Mouse (Mus musculus) thymus, postnatal 4 days (tissue): Measurements from ENCODE around the gene Cdc42bpb.

Experiments used
- DNase-seq: peaks from one replicate; pipeline ENCODE4 v3.0.0; 2021

Gene Cdc42bpb

GRCm38 (mm10) chr12:111385883-111386641 is 8.5 kb upstream of the Cdc42bpb start:
- no peak for DNase-seq

- no peak for DNase-seq
Measured at GRCm38 (mm10) chr12:111378812-111379211, 1.3 kb upstream of the Cdc42bpb start.

GRCm38 (mm10) chr12:111377986-111378490 is 520 bp upstream of the Cdc42bpb start:
- no peak for DNase-seq

GRCm38 (mm10) chr12:111376826-111377331 is 639 bp downstream of the Cdc42bpb start:
- DNase-seq: peak; percentile 26

GRCm38 (mm10) chr12:111376053-111376452 is 1.5 kb downstream of the Cdc42bpb start:
- DNase-seq: no peak

- DNase-seq: no peak
Measured at GRCm38 (mm10) chr12:111375559-111375958, 2.0 kb downstream of the Cdc42bpb start.

- no peak for DNase-seq
Measured at GRCm38 (mm10) chr12:111374727-111375126, 2.8 kb downstream of the Cdc42bpb start.

GRCm38 (mm10) chr12:111373411-111373810 is 4.1 kb downstream of the Cdc42bpb start:
- DNase-seq: no peak

GRCm38 (mm10) chr12:111371905-111372304 is 5.6 kb downstream of the Cdc42bpb start:
- no peak for DNase-seq

GRCm38 (mm10) chr12:111370249-111370648 is 7.3 kb downstream of the Cdc42bpb start:
- DNase-seq: peak; percentile 32

- DNase-seq: no peak
Measured at GRCm38 (mm10) chr12:111367065-111367464, 10.5 kb downstream of the Cdc42bpb start.

GRCm38 (mm10) chr12:111364234-111364633 is 13.3 kb downstream of the Cdc42bpb start:
- DNase-seq: peak; percentile 24

GRCm38 (mm10) chr12:111361319-111362098 is 16.0 kb downstream of the Cdc42bpb start:
- DNase-seq: no peak

GRCm38 (mm10) chr12:111360671-111361070 is 16.8 kb downstream of the Cdc42bpb start:
- DNase-seq: no peak

- no peak for DNase-seq
Measured at GRCm38 (mm10) chr12:111356216-111356615, 21.3 kb downstream of the Cdc42bpb start.

GRCm38 (mm10) chr12:111354142-111354541 is 23.4 kb downstream of the Cdc42bpb start:
- DNase-seq: no peak

- DNase-seq: no peak
Measured at GRCm38 (mm10) chr12:111353439-111353915, 24.0 kb downstream of the Cdc42bpb start.

- DNase-seq: no peak
Measured at GRCm38 (mm10) chr12:111353008-111353407, 24.5 kb downstream of the Cdc42bpb start.

GRCm38 (mm10) chr12:111352520-111352919 is 25.0 kb downstream of the Cdc42bpb start:
- DNase-seq: no peak

- no peak for DNase-seq
Measured at GRCm38 (mm10) chr12:111349540-111350231, 27.8 kb downstream of the Cdc42bpb start.

GRCm38 (mm10) chr12:111343956-111344355 is 33.6 kb downstream of the Cdc42bpb start:
- DNase-seq: no peak

GRCm38 (mm10) chr12:111340692-111341091 is 36.8 kb downstream of the Cdc42bpb start:
- DNase-seq: no peak

- DNase-seq: no peak
Measured at GRCm38 (mm10) chr12:111337864-111338354, 39.6 kb downstream of the Cdc42bpb start.
